Mouse (Mus musculus) embryonic facial prominence, embryonic 12.5 days (tissue): Measurements from ENCODE around the gene Csnk2a1. TPM values are rescaled to one million over a fixed set of nuclear protein-coding genes. Genes with fewer than 3 reads are reported as not detected.
A peak's percentile ranks its signal among the peaks of the same experiment; 100 is the strongest.
"Not testable (repeated sequence)": the region's sequence is repeated elsewhere in the genome, so short reads cannot be mapped to it uniquely, and the experiment has no call there.

Experiments
- ATAC-seq: fragments of 200-750 bp; cut with Nextera tagmentation; 2 replicates; pipeline ENCODE4 v1.8.0; 2017; ENCODE audit not compliant: insufficient number of reproducible peaks, insufficient read depth, low FRiP score, low TSS enrichment
- H3K27ac ChIP-seq: fragments of 300-500 bp; sonication (generic); 2 replicates; pipeline ENCODE4 v1.5.1; 2016; ENCODE audit warnings: mild to moderate bottlenecking
- H3K27me3 ChIP-seq: fragments of 300-500 bp; sonication (generic); 2 replicates; pipeline ENCODE4 v1.6.1; 2016; ENCODE audit warnings: mild to moderate bottlenecking, moderate library complexity
- H3K36me3 ChIP-seq: fragments of 300-500 bp; sonication (generic); 2 replicates; pipeline ENCODE4 v1.6.1; 2016; ENCODE audit warnings: mild to moderate bottlenecking
- H3K4me1 ChIP-seq: fragments of 300-500 bp; sonication (generic); 2 replicates; pipeline ENCODE4 v1.6.1; 2016
- H3K4me2 ChIP-seq: fragments of 300-500 bp; sonication (generic); replicated peaks from 2 replicates; pipeline ENCODE4 v1.6.1; 2016; ENCODE audit warnings: mild to moderate bottlenecking, moderate library complexity
- H3K4me3 ChIP-seq: fragments of 300-500 bp; sonication (generic); 2 replicates; pipeline ENCODE4 v1.5.1; 2016; ENCODE audit warnings: mild to moderate bottlenecking
- H3K9ac ChIP-seq: fragments of 300-500 bp; sonication (generic); 2 replicates; pipeline ENCODE4 v1.6.1; 2016; ENCODE audit warnings: mild to moderate bottlenecking, moderate library complexity
- H3K9me3 ChIP-seq: fragments of 300-500 bp; sonication (generic); 2 replicates; pipeline ENCODE4 v1.6.1; 2016; ENCODE audit warnings: mild to moderate bottlenecking, moderate library complexity
- WGBS: fragments of 180-500 bp; shearing (Covaris S2); methylation state at CpG from one replicate; pipeline ENCODE4 v1.1.7; 2016; 5-methylcytosine and 5-hydroxymethylcytosine counted together
- polyA plus RNA-seq: library from polyadenylated mRNA; unstranded; fragments of >200 nt; fragmentation: Nextera tagmentation; extraction: Ambion mirVana; gene quantifications from 2 replicates; pipeline ENCODE4 v1.2.1, GENCODE M21; 2016

The Csnk2a1 gene
- polyA plus RNA-seq, 1 experiment from 2014 or later = 86.5 TPM

DNA sequence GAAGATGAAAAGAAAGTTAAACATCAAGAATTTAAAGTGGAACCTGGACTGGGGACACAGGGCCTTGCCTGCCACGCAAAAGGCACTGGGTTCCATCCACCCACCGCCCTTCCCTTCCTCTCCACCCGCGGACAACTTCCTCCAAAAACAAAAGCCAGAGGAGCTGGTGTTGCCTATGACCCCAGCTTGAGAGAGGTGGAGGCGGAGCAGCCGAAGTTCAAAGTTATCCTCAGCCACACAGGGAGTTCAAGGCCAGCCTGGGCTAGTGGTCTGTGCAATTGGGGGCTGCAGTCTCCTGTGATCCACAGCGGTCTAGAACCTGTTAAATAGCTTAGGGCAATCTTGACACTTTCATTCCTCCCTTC lies 33.3 kb upstream of the Csnk2a1 start:
- no peak for ATAC-seq

DNA sequence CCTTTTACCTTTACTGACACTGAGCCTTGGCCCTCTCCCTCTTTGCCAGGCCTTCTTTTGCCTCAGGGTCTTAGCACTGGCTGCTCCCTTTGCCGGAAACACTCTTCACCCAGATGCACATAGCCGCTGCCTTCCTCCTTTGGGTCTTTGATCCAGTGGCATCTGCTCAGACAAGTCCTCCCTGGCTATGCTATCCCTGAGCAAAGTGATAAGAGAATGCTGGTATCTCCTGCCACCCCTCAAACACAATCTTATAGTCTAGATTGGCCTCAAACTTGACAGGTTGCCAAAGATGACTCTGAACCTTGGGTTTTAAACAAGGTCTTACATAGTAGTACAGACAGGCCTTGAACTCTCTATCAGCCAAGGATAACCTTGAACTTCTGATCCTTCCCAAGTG lies 32.1 kb upstream of the Csnk2a1 start:
- Histone ChIP-seq H3K4me2 (no peak overlapping the region), H3K9me3 (no peaks in the 10 kb centered on the region), H3K9ac (no peak overlapping the region), H3K27me3 (no peaks in the 10 kb centered on the region), H3K4me1 (no peaks in the 10 kb centered on the region), H3K4me3 (no peak overlapping the region), H3K36me3 (no peaks in the 10 kb centered on the region), H3K27ac (no peak overlapping the region)
- no peak for ATAC-seq
- WGBS = 81% methylated on average over 2 of the region's 2 CpGs

More for the DNA sequence above, 33.3 kb upstream of the Csnk2a1 start:
- H3K36me3 ChIP-seq = no peaks in the 10 kb centered on the region
- no peak overlapping the region for H3K4me2 ChIP-seq
- no peaks in the 10 kb centered on the region for H3K4me1 ChIP-seq
- no peaks in the 10 kb centered on the region for H3K27me3 ChIP-seq
- H3K27ac ChIP-seq = no peak overlapping the region
- H3K9ac ChIP-seq = no peak overlapping the region
- WGBS = 69% methylated on average over 7 of the region's 7 CpGs
- H3K4me3 ChIP-seq = no peak overlapping the region
- H3K9me3 ChIP-seq = no peaks in the 10 kb centered on the region

DNA sequence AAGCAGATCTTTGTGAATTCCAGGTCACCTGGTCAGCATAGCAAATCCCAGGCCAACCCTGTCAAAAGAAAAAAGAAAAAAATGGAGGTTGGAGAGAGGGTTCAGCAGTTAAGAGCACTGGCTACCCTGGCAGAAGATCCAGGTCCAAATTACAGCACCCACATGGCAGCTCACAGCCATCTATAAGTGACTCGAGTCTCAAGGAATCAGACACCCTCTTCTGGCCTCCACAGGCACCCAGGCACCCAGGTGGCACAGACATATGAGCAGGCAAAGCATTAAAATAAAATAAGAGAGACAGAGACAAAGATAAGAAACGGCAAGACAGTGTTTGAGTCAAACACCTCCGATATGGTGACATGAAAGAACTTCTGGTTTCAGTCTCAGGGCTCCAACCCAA lies 29.7 kb upstream of the Csnk2a1 start:
- H3K36me3 ChIP-seq = no peaks in the 10 kb centered on the region
- no peak for ATAC-seq
- H3K4me2 ChIP-seq = no peak overlapping the region
- H3K4me1 ChIP-seq = no peaks in the 10 kb centered on the region
- H3K27me3 ChIP-seq = no peaks in the 10 kb centered on the region
- H3K4me3 ChIP-seq = no peak overlapping the region
- no peak overlapping the region for H3K9ac ChIP-seq
- H3K27ac ChIP-seq = no peak overlapping the region
- 42% methylated on average over 3 of the region's 3 CpGs for WGBS
- no peaks in the 10 kb centered on the region for H3K9me3 ChIP-seq

DNA sequence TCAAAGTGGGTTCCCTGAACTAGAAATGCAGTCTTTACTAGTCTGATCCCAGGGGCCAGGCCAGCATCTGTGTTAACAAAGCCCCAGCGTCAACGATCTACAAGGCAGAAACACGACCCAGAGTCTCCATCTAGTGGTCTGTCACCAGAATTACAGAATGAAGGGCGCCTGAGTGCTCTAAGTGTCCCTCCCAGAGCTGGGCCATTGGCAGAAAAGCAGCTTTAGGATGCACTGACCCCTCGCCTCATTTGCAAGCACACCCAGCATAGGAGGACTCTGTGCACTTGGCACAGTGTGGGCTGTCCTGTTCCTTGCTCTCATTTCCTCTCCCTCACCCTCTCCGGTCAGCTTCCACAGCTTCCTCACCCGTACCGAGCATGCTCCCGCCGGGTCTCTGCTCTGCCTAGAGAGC lies 29.3 kb upstream of the Csnk2a1 start:
- ATAC-seq = peak; percentile 56; the same call in 1 of the 2 replicates
- no peaks in the 10 kb centered on the region for H3K9me3 ChIP-seq
- no peak overlapping the region for H3K4me2 ChIP-seq
- no peak overlapping the region for H3K27ac ChIP-seq
- H3K4me3 ChIP-seq = no peak overlapping the region
- 47% methylated on average over 10 of the region's 10 CpGs for WGBS
- H3K36me3 ChIP-seq = no peaks in the 10 kb centered on the region
- H3K9ac ChIP-seq = no peak overlapping the region
- H3K4me1 ChIP-seq = no peaks in the 10 kb centered on the region
- no peaks in the 10 kb centered on the region for H3K27me3 ChIP-seq

DNA sequence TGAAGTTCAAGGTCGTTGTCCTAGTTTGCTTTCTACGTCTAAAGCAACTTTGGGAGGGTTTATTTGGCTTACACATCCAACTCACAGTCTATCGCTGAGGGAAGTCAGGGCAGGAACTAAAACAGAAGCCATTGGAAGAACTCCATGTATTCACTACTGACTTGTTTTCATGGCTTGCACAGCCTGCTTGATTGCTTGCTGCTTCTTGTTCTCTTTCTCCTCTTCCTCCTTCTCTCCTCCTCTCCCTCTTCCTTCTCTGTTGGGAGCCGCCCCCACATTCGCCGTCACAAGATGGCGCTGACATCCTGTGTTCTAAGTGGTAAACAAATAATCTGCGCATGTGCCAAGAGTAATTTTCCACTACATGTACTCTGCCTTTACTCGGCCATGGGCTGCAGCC lies 20.5 kb upstream of the Csnk2a1 start:
- H3K36me3 ChIP-seq, H3K4me2 ChIP-seq, H3K9ac ChIP-seq, H3K4me1 ChIP-seq, H3K4me3 ChIP-seq, H3K9me3 ChIP-seq, ATAC-seq, H3K27ac ChIP-seq, H3K27me3 ChIP-seq: not testable (repeated sequence)
- WGBS = 96% methylated on average over 8 of the region's 9 CpGs

DNA sequence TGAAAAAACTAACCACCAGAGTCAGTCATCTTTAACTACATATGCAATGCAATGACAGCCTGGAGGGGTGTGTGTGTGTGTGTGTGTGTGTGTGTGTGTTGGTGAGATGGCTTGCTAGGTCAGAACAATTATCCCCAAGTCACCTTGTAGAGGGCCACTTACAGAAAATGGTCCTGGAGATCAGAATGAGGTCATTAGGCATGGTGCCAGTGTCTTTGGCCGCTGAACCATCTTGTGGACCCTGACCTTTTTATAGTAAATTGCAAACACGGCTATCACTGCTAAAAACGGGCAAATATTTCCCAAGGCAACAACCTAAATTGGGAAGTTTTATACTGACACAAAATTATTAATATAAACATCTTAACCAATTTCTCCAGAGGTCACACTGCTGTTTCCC lies 14.8 kb upstream of the Csnk2a1 start:
- H3K4me1 ChIP-seq = no peaks in the 10 kb centered on the region
- no peak overlapping the region for H3K27ac ChIP-seq
- no peaks in the 10 kb centered on the region for H3K36me3 ChIP-seq
- WGBS = 89% methylated on average over 3 of the region's 3 CpGs
- no peak overlapping the region for H3K9ac ChIP-seq
- no peak overlapping the region for H3K4me2 ChIP-seq
- no peak for ATAC-seq
- H3K27me3 ChIP-seq = no peaks in the 10 kb centered on the region
- H3K9me3 ChIP-seq = no peaks in the 10 kb centered on the region
- H3K4me3 ChIP-seq = no peak overlapping the region

DNA sequence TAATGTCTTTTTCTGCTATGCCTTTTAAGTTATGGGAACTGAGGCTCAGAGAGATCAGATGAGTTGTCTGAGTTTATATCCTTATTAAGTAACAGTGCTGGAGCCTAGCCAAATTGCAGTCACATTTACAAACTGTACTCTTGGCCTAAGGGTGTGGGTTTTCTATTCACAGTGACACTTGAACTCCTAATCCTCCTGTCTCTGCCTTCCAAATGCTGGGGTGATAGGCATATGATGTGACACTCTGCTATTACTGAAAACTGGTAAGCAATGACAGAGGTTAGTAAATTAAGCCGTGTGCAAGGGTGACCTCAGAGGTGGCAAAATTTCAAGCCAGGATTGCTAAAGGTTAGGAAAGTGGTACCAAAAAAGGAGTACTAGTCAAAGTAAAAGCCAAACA lies 9.7 kb upstream of the Csnk2a1 start:
- WGBS = 64% methylated on average over 1 of the region's 1 CpGs
- ATAC-seq = no peak

DNA sequence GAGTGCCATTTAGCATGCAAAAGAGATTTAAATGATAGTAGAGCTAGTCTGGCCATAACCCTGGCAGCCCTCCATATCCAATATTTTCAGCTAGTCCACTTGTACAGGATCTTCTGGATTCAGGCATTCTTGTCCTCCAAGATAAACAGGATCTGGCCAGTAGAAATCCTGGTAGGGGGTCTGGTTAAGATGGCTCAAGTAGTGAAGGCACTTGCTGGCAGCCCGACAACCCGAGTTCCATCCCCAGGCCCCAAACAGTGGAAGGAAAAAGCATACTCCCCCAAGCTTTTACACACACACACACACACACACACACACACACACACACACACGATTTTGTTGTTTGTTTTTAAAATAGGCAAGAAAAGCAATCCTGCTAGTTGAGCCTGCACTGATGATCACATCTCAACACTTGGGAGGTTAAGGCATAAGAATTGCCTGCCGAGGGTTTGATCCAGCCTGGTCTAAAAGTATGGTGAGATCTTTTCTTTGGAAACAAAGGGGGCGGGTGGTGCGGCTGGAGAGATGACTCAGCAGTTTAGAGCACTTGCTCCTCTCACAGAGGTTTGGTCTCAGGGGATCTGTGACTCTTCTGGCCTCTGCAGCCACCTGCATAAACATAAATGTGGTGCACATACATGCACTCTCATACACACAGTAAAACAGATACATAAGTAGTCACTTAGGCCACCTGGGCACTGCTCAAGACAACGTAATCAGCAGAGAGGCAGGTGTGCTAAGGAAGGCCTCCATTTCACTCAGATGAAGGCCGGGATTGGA lies 2.9 kb upstream of the Csnk2a1 start:
- no peaks in the 10 kb centered on the region for H3K27me3 ChIP-seq
- H3K9ac ChIP-seq = no peak overlapping the region
- peaks cover 15% of the 10 kb centered on the region for H3K4me1 ChIP-seq
- no peaks in the 10 kb centered on the region for H3K9me3 ChIP-seq
- no peak overlapping the region for H3K4me3 ChIP-seq
- no peak for ATAC-seq
- 69% methylated on average over 8 of the region's 8 CpGs for WGBS
- no peaks in the 10 kb centered on the region for H3K36me3 ChIP-seq
- H3K4me2 ChIP-seq = no peak overlapping the region
- H3K27ac ChIP-seq = no peak overlapping the region

More for the DNA sequence above, 9.7 kb upstream of the Csnk2a1 start:
- Histone ChIP-seq H3K9me3 (no peaks in the 10 kb centered on the region), H3K4me2 (no peak overlapping the region), H3K4me3 (no peak overlapping the region), H3K27me3 (no peaks in the 10 kb centered on the region), H3K4me1 (no peaks in the 10 kb centered on the region), H3K9ac (no peak overlapping the region), H3K27ac (no peak overlapping the region), H3K36me3 (no peaks in the 10 kb centered on the region)

DNA sequence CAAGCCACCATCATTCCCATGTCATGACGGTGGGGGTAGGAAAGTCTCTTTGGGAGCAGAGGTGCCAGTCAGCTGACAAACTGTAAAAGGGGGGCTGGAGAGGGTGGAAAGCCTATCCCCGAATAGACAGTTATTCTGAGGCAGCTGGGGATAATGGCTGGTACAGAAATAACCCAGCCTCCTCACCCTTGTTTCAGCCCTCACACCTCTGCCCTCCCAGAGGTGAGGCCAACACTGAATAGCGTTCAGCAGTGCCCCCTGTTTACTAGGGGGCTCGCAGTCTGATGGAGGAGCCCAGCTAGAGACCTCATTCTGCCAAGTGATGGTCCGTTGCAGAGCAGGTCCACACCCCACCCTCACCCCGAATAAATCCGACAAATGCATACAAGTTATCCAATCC lies 1.1 kb upstream of the Csnk2a1 start:
- peak overlapping the region; percentile 35 for H3K4me2 ChIP-seq
- no peaks in the 10 kb centered on the region for H3K27me3 ChIP-seq
- H3K9me3 ChIP-seq = no peaks in the 10 kb centered on the region
- no peaks in the 10 kb centered on the region for H3K36me3 ChIP-seq
- peaks cover 18% of the 10 kb centered on the region for H3K4me1 ChIP-seq
- peak overlapping the region; percentile 88; the same call in 1 of the 2 replicates for H3K4me3 ChIP-seq
- no peak for ATAC-seq
- WGBS = 69% methylated on average over 7 of the region's 7 CpGs
- H3K9ac ChIP-seq = 0 out of 2 replicates have a peak overlapping the region, but pooled peaks have one; percentile 5
- H3K27ac ChIP-seq = no peak overlapping the region

DNA sequence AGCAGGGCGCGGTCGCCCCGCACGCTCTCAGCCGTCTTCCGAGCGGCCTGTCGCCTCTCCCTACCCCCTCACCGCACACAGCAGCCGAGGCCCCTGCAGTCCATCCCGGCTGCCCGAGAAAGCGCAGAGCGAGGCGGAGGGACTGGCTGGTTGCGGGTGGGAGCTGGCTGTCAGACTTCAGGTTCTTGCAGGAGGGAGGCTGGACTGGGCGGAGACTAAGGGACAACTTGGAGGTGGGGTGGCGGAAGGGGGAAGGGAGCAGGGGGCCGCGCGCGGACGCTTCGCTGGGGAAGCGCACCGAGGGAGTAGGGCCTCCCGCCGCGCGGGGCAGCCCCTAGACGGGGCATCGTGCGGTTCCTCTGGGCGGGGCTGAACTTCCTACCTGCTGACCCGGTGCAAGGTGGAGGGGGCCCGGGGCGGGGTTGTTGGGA lies 427 bp downstream of the Csnk2a1 start:
- peak overlapping the region; percentile 61 for H3K4me2 ChIP-seq
- peak; percentile 82 for ATAC-seq
- peaks cover 5% of the 10 kb centered on the region; the same call in 1 of the 2 replicates for H3K36me3 ChIP-seq
- no peaks in the 10 kb centered on the region for H3K9me3 ChIP-seq
- WGBS = under 1% methylated on average over 38 of the region's 38 CpGs
- H3K27ac ChIP-seq = peak overlapping the region; percentile 99
- peaks cover 18% of the 10 kb centered on the region for H3K4me1 ChIP-seq
- peak overlapping the region; percentile 88 for H3K4me3 ChIP-seq
- peak overlapping the region; percentile 93 for H3K9ac ChIP-seq
- no peaks in the 10 kb centered on the region for H3K27me3 ChIP-seq

DNA sequence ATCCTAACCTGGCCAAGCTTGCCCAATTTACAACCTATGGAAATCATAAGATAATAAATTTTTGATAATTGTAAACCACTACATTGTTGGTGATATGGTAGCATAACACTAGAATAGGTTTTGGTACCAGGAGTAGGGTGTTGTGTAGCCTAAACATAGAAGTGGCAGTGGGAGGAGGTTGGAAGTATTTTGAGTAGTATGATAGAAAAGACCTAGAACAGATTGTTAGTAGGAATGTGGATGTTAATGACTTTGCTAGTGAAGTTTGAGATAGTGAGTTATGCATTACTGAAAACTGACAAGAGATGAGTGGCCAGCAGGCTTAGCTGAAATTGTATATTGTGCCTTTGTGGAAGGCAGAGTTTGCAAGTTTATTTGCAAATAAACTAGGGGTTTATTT lies 3.4 kb downstream of the Csnk2a1 start:
- H3K36me3 ChIP-seq = peaks cover 5% of the 10 kb centered on the region; the same call in 1 of the 2 replicates
- H3K4me2 ChIP-seq = no peak overlapping the region
- no peaks in the 10 kb centered on the region for H3K27me3 ChIP-seq
- ATAC-seq = no peak
- H3K9me3 ChIP-seq = no peaks in the 10 kb centered on the region
- no peak overlapping the region for H3K4me3 ChIP-seq
- H3K4me1 ChIP-seq = peaks cover 18% of the 10 kb centered on the region
- H3K9ac ChIP-seq = no peak overlapping the region
- no peak overlapping the region for H3K27ac ChIP-seq

DNA sequence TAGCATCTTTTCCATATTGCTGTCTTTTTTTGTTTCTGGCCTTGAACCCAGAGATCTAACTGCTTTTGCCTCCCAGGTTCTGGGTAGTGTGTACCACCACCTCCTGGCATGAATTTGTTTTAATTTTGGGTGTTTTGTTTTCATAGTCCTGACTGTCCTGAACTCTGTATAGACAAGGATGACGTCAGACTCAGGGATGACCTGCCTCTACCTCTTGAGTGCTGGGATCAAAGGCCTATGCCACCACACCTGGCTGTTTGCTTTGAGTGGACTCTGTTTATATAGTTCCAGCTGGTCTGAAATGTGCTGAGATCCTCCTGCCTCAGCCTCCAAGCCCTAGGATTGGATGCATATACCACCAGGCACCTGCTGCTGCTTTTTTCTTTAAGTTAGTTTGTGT lies 11.3 kb downstream of the Csnk2a1 start:
- Histone ChIP-seq H3K27me3 (no peaks in the 10 kb centered on the region), H3K9ac (no peak overlapping the region), H3K9me3 (no peaks in the 10 kb centered on the region), H3K4me2 (no peak overlapping the region), H3K27ac (no peak overlapping the region), H3K4me3 (no peak overlapping the region), H3K36me3 (peaks cover 27% of the 10 kb centered on the region), H3K4me1 (no peaks in the 10 kb centered on the region)
- 79% methylated on average over 1 of the region's 1 CpGs for WGBS
- ATAC-seq = no peak
